Mouse (Mus musculus) kidney, adult 2 months (tissue): ENCODE data around the gene Carmil1. TPM values are rescaled to one million over a fixed set of nuclear protein-coding genes. Genes with fewer than 3 reads are reported as not detected.

Source experiments
- DNase-seq: peaks from one replicate; pipeline ENCODE4 v3.0.0; 2021
- H3K27ac ChIP-seq: fragments of 200-500 bp; 2 replicates; pipeline ENCODE4 v1.5.1; 2012; ENCODE audit warnings: low read depth, low read length, control low read depth, inconsistent platforms; ENCODE audit not compliant: insufficient read depth
- H3K27me3 ChIP-seq: fragments of 200-500 bp; replicated peaks from 2 replicates; pipeline ENCODE4 v1.6.1; 2012; ENCODE audit warnings: mild to moderate bottlenecking, moderate library complexity, low read length, inconsistent platforms; ENCODE audit not compliant: control insufficient read depth, insufficient read depth
- H3K36me3 ChIP-seq: fragments of 200-500 bp; 2 replicates; pipeline ENCODE4 v1.6.1; 2012; ENCODE audit warnings: mild to moderate bottlenecking, moderate library complexity, low read length, inconsistent platforms; ENCODE audit not compliant: control insufficient read depth, insufficient read depth
- H3K4me1 ChIP-seq: fragments of 200-500 bp; 2 replicates; pipeline ENCODE4 v1.6.1; 2011; ENCODE audit warnings: low read length; ENCODE audit not compliant: control insufficient read depth, insufficient read depth
- H3K4me3 ChIP-seq: fragments of 200-500 bp; 2 replicates; pipeline ENCODE4 v1.5.1; 2011; ENCODE audit warnings: mild to moderate bottlenecking, low read depth, low read length, control low read depth; ENCODE audit not compliant: insufficient read depth
- CTCF ChIP-seq: fragments of 200-500 bp; conservative IDR thresholded peaks from 2 replicates; pipeline ENCODE4 v1.5.1; 2011; ENCODE audit warnings: low read depth, mild to moderate bottlenecking, control low read depth, low read length, moderate library complexity, mixed read lengths; ENCODE audit not compliant: insufficient read depth, insufficient read length
- POLR2A ChIP-seq: fragments of 200-500 bp; IDR thresholded peaks from one replicate; pipeline ENCODE4 v1.6.1; 2011; ENCODE audit warnings: low read depth, low read length, control low read depth
- WGBS: fragments of 180-500 bp; shearing (Covaris S2); methylation state at CpG from one replicate; pipeline ENCODE4 v1.1.7; 2018; 5-methylcytosine and 5-hydroxymethylcytosine counted together
- polyA plus RNA-seq: library from polyadenylated mRNA; depleted of rRNA; stranded (reverse); fragments of >200 nt; gene quantifications from 2 replicates; pipeline ENCODE4 v1.2.3, GENCODE M21; 2012

Carmil1 gene
- polyA plus RNA-seq, 1 experiment, result 7.7 TPM

GRCm38 (mm10) chr13:24185641-24186040 lies 95.0 kb downstream of the Carmil1 start:
- no peaks in the 10 kb centered on the region for H3K36me3 ChIP-seq
- H3K4me1 ChIP-seq, result peaks cover 8% of the 10 kb centered on the region
- H3K4me3 ChIP-seq, result no peak overlapping the region
- H3K27ac ChIP-seq, result no peak overlapping the region
- no peak for TF ChIP-seq POLR2A
- TF ChIP-seq CTCF, result no peak
- no peaks in the 10 kb centered on the region for H3K27me3 ChIP-seq
- no peak for DNase-seq
- 88% methylated on average over 3 of the region's 3 CpGs for WGBS

DNA sequence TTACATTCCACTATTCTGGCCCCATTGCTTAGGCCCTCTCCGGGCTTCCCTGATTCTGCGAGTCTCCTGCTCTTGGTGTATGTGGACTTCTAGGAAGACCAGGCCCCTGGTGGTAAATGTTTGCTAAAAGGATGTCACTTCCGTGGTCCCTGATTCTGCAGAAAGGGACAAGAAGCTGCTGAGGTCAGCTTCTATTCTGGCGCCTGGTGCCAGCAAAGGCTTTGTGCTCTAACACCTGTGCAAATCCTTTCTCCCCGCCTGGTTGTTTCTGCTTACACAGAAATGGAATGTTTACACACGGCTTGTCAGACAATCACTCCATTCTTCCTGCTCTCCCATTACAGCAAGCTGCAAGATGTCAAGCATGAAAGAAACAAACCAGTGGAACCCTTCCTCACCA lies 97.7 kb downstream of the Carmil1 start:
- TF ChIP-seq POLR2A (no peak), CTCF (no peak)
- Histone ChIP-seq H3K36me3 (no peaks in the 10 kb centered on the region), H3K4me3 (no peak overlapping the region), H3K4me1 (no peaks in the 10 kb centered on the region), H3K27me3 (no peaks in the 10 kb centered on the region), H3K27ac (no peak overlapping the region)
- peak; percentile 30 for DNase-seq
- 49% methylated on average over 6 of the region's 6 CpGs for WGBS

DNA sequence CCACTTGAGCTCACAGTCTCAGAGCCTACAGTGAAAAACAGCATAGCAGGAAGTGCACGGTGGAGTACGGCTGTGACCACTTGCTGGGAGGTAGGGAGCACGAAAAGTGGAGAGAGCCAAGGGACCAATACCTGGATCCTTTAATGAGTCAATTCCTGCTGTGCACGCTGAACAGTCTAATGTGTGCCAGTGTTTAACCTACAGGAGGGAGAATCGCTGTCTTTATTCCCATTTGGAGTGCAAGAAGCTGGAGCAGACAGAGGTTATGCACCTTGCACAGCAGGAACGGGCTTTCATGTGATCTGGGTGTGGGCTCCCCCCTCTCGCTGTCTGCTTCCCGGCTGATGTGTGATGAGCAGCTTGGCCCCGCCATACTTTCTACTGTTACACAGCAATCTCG lies 101.1 kb downstream of the Carmil1 start:
- 88% methylated on average over 10 of the region's 10 CpGs for WGBS
- H3K27ac ChIP-seq, result no peak overlapping the region
- H3K4me3 ChIP-seq, result no peak overlapping the region
- H3K4me1 ChIP-seq, result no peaks in the 10 kb centered on the region
- no peaks in the 10 kb centered on the region for H3K36me3 ChIP-seq
- TF ChIP-seq CTCF (no peak), POLR2A (no peak)
- DNase-seq, result no peak
- H3K27me3 ChIP-seq, result no peaks in the 10 kb centered on the region

- no peaks in the 10 kb centered on the region for H3K36me3 ChIP-seq
- WGBS, result 76% methylated on average over 5 of the region's 5 CpGs
Measured at GRCm38 (mm10) chr13:24177600-24177999, 103.0 kb downstream of the Carmil1 start.

GRCm38 (mm10) chr13:24176835-24177234 lies 103.8 kb downstream of the Carmil1 start:
- WGBS, result 65% methylated on average over 4 of the region's 4 CpGs
- H3K4me3 ChIP-seq, result no peak overlapping the region

More at GRCm38 (mm10) chr13:24177600-24177999, 103.0 kb downstream of the Carmil1 start:
- Histone ChIP-seq H3K27ac (no peak overlapping the region), H3K27me3 (no peaks in the 10 kb centered on the region), H3K4me3 (no peak overlapping the region), H3K4me1 (no peaks in the 10 kb centered on the region)
- TF ChIP-seq POLR2A (no peak), CTCF (no peak)
- DNase-seq, result no peak

DNA sequence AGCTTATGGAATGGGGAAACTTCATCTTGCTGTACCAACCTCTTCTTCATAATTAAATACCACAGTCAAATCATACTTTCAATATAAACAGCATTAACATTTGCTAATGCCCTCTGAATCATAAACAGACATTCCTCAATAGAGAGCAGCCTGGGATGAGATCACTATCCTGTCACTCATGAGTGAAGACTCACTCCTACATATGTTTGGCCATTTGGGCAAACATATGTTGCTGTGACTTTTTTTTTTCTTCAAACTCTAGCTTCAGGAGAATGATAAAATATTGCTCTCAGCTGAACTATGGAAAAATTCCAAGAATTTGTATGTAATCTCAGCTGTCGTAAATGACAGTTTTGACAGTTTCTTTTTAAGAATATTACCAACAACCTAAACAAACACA lies 110.9 kb downstream of the Carmil1 start:
- TF ChIP-seq CTCF (no peak), POLR2A (no peak)
- 83% methylated on average over 1 of the region's 1 CpGs for WGBS
- DNase-seq, result no peak
- H3K27ac ChIP-seq, result no peak overlapping the region
- H3K4me1 ChIP-seq, result no peaks in the 10 kb centered on the region
- H3K27me3 ChIP-seq, result no peaks in the 10 kb centered on the region
- H3K4me3 ChIP-seq, result no peak overlapping the region
- H3K36me3 ChIP-seq, result no peaks in the 10 kb centered on the region

More at GRCm38 (mm10) chr13:24176835-24177234, 103.8 kb downstream of the Carmil1 start:
- H3K36me3 ChIP-seq, result no peaks in the 10 kb centered on the region
- H3K27ac ChIP-seq, result no peak overlapping the region
- H3K4me1 ChIP-seq, result no peaks in the 10 kb centered on the region
- no peaks in the 10 kb centered on the region for H3K27me3 ChIP-seq
- DNase-seq, result no peak
- TF ChIP-seq CTCF, result no peak
- TF ChIP-seq POLR2A, result no peak

DNA sequence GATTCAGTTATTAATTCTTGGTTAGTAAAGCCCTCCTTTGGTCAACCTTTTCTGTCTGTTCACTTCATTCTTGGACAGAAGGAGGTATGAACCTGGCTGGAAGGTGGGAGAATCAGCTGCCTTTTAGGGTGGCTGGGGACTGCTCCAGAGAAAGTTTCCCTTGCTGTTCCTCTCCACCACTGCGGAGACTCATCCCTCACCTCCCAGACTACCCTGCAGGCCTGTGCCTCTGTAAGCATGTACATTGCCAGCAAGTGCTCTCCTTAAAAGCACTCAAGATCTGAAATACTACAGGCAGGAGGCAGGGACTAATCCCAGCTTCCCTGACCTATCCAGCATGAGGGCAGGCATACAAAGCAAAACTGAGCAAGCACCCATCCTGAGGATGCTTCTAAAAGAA lies 117.2 kb downstream of the Carmil1 start:
- WGBS, result 97% methylated on average over 1 of the region's 1 CpGs
- DNase-seq, result no peak
- no peak overlapping the region for H3K27ac ChIP-seq

DNA sequence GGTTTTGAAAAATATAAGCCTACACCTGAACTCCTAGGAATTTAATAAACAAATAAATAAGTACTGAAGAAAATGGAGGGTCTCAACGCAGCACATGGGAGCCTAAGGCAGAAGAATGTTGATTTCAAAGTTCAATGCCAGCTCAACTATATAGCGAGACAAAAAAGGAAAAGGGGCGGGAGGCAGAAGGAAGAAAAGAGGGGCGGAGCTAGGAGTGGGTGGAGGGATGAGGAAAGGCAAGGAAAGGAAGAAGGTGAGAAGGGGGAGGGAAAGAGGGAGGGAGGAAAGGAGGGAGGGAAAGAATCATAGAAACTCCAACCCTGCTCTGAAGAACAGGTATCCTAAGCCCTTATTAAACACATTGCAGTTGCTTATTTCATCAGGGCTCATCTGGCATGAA lies 119.5 kb downstream of the Carmil1 start:
- Histone ChIP-seq H3K27ac (no peak overlapping the region), H3K36me3 (no peaks in the 10 kb centered on the region; the same call in 1 of the 2 replicates), H3K4me3 (no peak overlapping the region), H3K4me1 (no peaks in the 10 kb centered on the region), H3K27me3 (no peaks in the 10 kb centered on the region)
- no peak for DNase-seq
- 88% methylated on average over 4 of the region's 4 CpGs for WGBS
- TF ChIP-seq CTCF (no peak), POLR2A (no peak)

More for the DNA sequence above, 117.2 kb downstream of the Carmil1 start:
- no peak for TF ChIP-seq POLR2A
- no peaks in the 10 kb centered on the region for H3K4me1 ChIP-seq
- H3K4me3 ChIP-seq, result no peak overlapping the region
- H3K27me3 ChIP-seq, result no peaks in the 10 kb centered on the region
- H3K36me3 ChIP-seq, result no peaks in the 10 kb centered on the region; the same call in 1 of the 2 replicates
